Mouse (Mus musculus) cerebellum, adult 2 months (tissue): ENCODE results near the gene Grb14.
A peak's percentile ranks its signal among the peaks of the same experiment; 100 is the strongest.

Experiments
- CTCF ChIP-seq: fragments of 200-500 bp; IDR thresholded peaks from 2 replicates; pipeline ENCODE4 v1.5.1; 2011; ENCODE audit warnings: low read depth, mild to moderate bottlenecking, control low read depth, low read length, moderate library complexity, borderline replicate concordance; ENCODE audit not compliant: insufficient read depth
- POLR2A ChIP-seq: fragments of 200-500 bp; IDR thresholded peaks from 2 replicates; pipeline ENCODE4 v1.6.1; 2011; ENCODE audit warnings: low read length, control low read depth, borderline replicate concordance; ENCODE audit not compliant: insufficient read depth

- TF ChIP-seq POLR2A (no peak), CTCF (peak; percentile 38; the same call in 1 of the 2 replicates)
Measured at GRCm38 (mm10) chr2:64948418-64949169, 76.2 kb downstream of the Grb14 start.
